Mouse (Mus musculus): Measurements from ENCODE around the gene Olfr747.
"Not testable (repeated sequence)": the region's sequence is repeated elsewhere in the genome, so short reads cannot be mapped to it uniquely, and the experiment has no call there.

The Olfr747 gene

DNA sequence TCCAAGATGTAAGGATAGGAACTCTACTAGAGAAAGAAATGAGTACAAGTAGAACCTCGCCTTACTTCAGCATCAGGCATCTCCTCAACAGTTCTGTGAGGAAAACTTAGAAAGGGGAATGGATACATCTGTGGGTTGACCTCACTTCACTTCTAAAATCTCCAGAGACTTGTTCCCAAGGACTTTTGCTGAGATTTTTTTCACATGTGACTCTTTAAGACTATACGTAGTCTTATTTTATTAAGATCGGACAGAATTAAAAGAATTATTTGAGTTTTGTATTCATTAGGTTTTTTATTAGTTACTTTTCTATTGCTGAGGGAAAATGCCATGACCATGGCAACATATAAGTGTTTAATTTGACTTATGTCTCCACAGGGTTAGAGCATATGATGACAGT is at the start of gene Olfr747:
Gene Olfr747 (minus strand): TSS at position 101 of the 400 bp plus-strand sequence.
- no peak for DNase-seq (ENCODE audit: low read depth, low spot score)

GRCm38 (mm10) chr14:50741584-50741983 is 48.6 kb upstream of the Olfr747 start:
- DNase-seq (ENCODE audit: low read depth, low spot score): no peak

DNA sequence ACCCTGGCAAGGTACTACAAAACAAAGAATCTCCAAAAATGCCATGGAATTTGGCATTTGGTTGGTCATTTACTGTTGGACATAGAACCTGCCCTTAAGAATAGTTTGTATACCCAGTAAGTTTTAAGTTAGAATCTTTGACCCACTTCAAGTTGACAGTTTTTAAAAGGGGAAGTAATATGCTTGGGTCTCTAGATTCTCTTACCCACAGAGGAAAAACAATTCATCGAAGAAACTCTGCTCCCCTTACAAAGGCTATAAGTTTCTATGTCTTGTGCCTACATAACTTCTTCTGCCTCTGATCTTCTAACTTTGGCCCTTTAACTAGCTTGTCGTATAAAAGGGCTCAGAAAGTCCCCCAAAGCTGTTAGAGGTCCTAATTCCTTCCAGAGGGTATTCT is 47.3 kb upstream of the Olfr747 start:
- no peak for DNase-seq (ENCODE audit: low read depth, low spot score)

DNA sequence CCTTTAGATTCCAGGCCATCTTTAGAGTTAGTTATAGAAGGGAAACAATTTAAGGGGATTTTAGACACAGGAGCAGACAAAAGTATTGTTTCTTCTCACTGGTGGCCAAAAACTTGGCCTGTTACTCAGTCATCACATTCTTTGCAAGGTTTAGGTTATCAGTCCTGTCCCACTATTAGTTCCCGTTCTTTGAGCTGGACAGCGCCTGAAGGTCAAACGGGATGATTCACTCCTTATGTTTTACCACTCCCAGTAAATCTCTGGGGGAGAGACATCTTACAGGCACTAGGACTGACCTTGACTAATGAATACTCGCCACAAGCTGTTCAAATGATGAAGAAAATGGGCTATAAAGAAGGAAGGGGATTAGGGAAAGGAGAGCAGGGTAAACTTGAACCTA is 29.4 kb upstream of the Olfr747 start:
- not testable (repeated sequence) for DNase-seq (ENCODE audit: low read depth, low spot score)

DNA sequence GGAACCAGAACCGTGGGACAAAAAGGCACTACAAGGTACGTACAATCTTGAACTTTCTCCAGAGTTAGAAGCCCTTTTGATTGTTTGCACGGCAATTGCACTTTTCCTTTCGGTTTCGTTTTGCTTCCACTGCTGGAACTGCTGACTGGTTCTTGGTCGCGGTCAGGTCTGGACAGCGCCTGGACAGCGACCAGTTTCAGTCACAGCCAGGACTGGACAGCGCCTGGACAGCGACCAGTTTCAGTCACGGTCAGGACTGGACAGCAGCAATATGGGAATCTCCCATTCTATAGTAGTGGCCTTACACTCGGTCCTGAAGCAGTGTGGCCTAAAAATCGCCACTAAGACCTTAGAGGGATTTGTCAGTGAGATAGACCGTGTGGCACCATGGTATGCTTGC is 26.9 kb upstream of the Olfr747 start:
- DNase-seq (ENCODE audit: low read depth, low spot score): not testable (repeated sequence)

GRCm38 (mm10) chr14:50707073-50707472 is 14.1 kb upstream of the Olfr747 start, which contains the start of gene Olfr748:
Olfr748 (plus strand) TSS chr14:50707373.
- no peak for DNase-seq (ENCODE audit: low read depth, low spot score)

DNA sequence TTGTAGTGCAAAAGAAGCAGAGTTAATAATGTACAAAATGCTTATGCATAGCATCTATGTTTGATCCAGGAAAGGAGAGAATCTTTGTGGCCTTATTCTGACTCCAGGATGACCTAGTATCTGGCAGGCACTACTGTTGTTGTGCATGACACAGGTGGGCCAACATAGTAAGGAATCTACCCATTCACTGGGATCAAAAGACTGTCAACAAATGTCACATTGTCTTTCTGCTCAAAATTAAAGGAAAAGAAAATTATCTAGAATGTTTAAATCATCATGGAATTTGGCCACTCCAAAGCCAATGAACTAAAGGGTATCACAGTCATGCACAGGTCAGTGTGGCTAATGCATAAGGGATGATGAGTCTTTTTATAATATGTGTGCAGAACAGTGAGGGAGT is 46.2 kb downstream of the Olfr747 start, which contains the start of gene Olfr746:
Gene Olfr746 (plus strand): TSS at position 301 of the 400 bp plus-strand sequence.
- no peak for DNase-seq (ENCODE audit: low read depth, low spot score)

GRCm38 (mm10) chr14:50639088-50639487 is 53.9 kb downstream of the Olfr747 start, which contains the start of gene Olfr745:
Olfr745 (plus strand) TSS chr14:50639388.
- no peak for DNase-seq (ENCODE audit: low read depth, low spot score)
